Mouse (Mus musculus) testis, adult 2 months (tissue): ENCODE results near the gene Nkiras1.

Experiments
- CTCF ChIP-seq: fragments of 200-500 bp; IDR thresholded peaks from 2 replicates; pipeline ENCODE4 v1.5.1; 2012; ENCODE audit warnings: low read depth, mild to moderate bottlenecking, inconsistent platforms, low read length, moderate library complexity; ENCODE audit not compliant: control insufficient read depth, insufficient read depth, insufficient replicate concordance
- POLR2A ChIP-seq: fragments of 200-500 bp; IDR thresholded peaks from 2 replicates; pipeline ENCODE4 v1.6.1; 2012; ENCODE audit warnings: low read depth, mild to moderate bottlenecking, inconsistent platforms, low read length, moderate library complexity; ENCODE audit not compliant: control insufficient read depth

- TF ChIP-seq POLR2A (no peak), CTCF (no peak)
These were observed 3.6 kb downstream of the Nkiras1 start for GRCm38 (mm10) chr14:18274526-18274925.
